Mouse (Mus musculus) megakaryocyte, embryonic 14.5 days (primary cell): ENCODE results near the gene Rsph14.

ENCODE experiments used
- FLI1 ChIP-seq: IDR thresholded peaks from 2 replicates; pipeline ENCODE4 v1.6.1; 2012; ENCODE audit warnings: low read length, inconsistent platforms, mixed read lengths
- GATA1 ChIP-seq: IDR thresholded peaks from 3 replicates; pipeline ENCODE4 v1.6.1; 2012; ENCODE audit warnings: mixed read lengths, low read length, inconsistent platforms, borderline replicate concordance

- TF ChIP-seq GATA1 (no peak), FLI1 (no peak)
Measured at GRCm38 (mm10) chr10:74922763-74923162, 109.6 kb downstream of the Rsph14 start.
